Mouse (Mus musculus) neutrophil, adult 5-6 weeks (primary cell): ENCODE measurements at regions not wholly inside any gene's neighbourhood (a gene's known extent, or its start where the extent isn't known, plus 50 kb on each side); places are given as distances from the start of the nearest gene placed in this dataset.
A peak's percentile ranks its signal among the peaks of the same experiment; 100 is the strongest.
"Not testable (repeated sequence)": the region's sequence is repeated elsewhere in the genome, so short reads cannot be mapped to it uniquely, and the experiment has no call there.

ENCODE experiments used
- ATAC-seq: fragments of 151-379, 151-347 bp; 2 replicates; pipeline ENCODE4 v1.8.0; 2017; ENCODE audit warnings: mild to moderate bottlenecking, moderate TSS enrichment; ENCODE audit not compliant: insufficient number of reproducible peaks, poor library complexity, low FRiP score, severe bottlenecking; ENCODE audit errors: extremely low read depth

GRCm38 (mm10) chr1:152253906-152254305 lies 132.6 kb downstream of the Tsen15 start:
- ATAC-seq: 0 out of 2 replicates have a peak, but pooled peaks have one; percentile 16

- ATAC-seq: no peak
These were observed 133.0 kb downstream of the Tsen15 start for GRCm38 (mm10) chr1:152253486-152253885.

GRCm38 (mm10) chr1:152252658-152253267 lies 133.7 kb downstream of the Tsen15 start:
- no peak for ATAC-seq

- no peak for ATAC-seq
These were observed 145.5 kb downstream of the Tsen15 start for GRCm38 (mm10) chr1:152241026-152241425.

GRCm38 (mm10) chr1:152239376-152239775 lies 147.1 kb downstream of the Tsen15 start:
- no peak for ATAC-seq

GRCm38 (mm10) chr1:152235212-152235792 lies 145.4 kb upstream of the 1700025G04Rik start:
- ATAC-seq: no peak

GRCm38 (mm10) chr1:152234716-152235115 lies 144.8 kb upstream of the 1700025G04Rik start:
- no peak for ATAC-seq

- ATAC-seq: no peak
These were observed 141.8 kb upstream of the 1700025G04Rik start for GRCm38 (mm10) chr1:152231717-152232202.

- ATAC-seq: no peak
These were observed 139.8 kb upstream of the 1700025G04Rik start for GRCm38 (mm10) chr1:152229709-152230108.

GRCm38 (mm10) chr1:152226049-152226448 lies 136.1 kb upstream of the 1700025G04Rik start:
- no peak for ATAC-seq

- ATAC-seq: no peak
These were observed 133.7 kb upstream of the 1700025G04Rik start for GRCm38 (mm10) chr1:152223666-152224065.

- no peak for ATAC-seq
These were observed 131.1 kb upstream of the 1700025G04Rik start for GRCm38 (mm10) chr1:152220804-152221565.

- not testable (repeated sequence) for ATAC-seq
These were observed 129.8 kb upstream of the 1700025G04Rik start for GRCm38 (mm10) chr1:152219752-152220151.

GRCm38 (mm10) chr1:152217404-152217803 lies 127.5 kb upstream of the 1700025G04Rik start:
- ATAC-seq: no peak

GRCm38 (mm10) chr1:152214376-152214775 lies 124.5 kb upstream of the 1700025G04Rik start:
- no peak for ATAC-seq

GRCm38 (mm10) chr1:152203187-152203586 lies 113.3 kb upstream of the 1700025G04Rik start:
- ATAC-seq: no peak

GRCm38 (mm10) chr1:152188700-152189099 lies 98.8 kb upstream of the 1700025G04Rik start:
- ATAC-seq: no peak

GRCm38 (mm10) chr1:152184956-152185355 lies 95.0 kb upstream of the 1700025G04Rik start:
- ATAC-seq: no peak

- no peak for ATAC-seq
These were observed 86.5 kb upstream of the 1700025G04Rik start for GRCm38 (mm10) chr1:152176267-152176970.
